ENCODE assay signal across 32 mouse cellular contexts in the genomic region with DNA sequence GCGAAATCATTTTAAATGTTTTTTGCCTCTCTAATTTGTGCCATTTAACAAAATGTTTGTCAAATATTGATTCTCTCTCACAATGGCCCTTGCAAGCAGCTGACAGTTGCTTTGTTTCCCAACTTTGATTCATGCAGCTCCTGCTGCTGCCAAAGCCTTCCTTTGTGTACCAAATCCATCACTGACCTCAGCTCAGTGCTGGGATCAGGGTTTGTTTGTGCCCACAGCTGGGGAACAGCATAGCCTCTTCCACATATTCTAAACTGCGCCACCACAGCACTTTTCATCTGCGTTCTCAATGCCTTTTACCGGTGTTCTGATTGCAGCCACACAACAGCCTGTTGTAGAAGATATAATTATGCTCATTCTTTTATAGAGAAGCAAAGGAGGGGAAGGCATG.
DNase-seq lines count a peak whose midpoint lies in the region; ATAC-seq lines count a peak whose summit lies in the region.
"Had no signal": no experiment of that assay in that cellular context is flagged by ENCODE, and none has a peak within 500 bp of the region (broad histone marks: within the 10 kb centered on the region; RNA-seq: fewer than 3 reads in every experiment).

No protein-coding gene starts in this region.

- peak; percentile 75; the same call in 1 of the 2 replicates for ATAC-seq in midbrain, embryonic 11.5 days (ENCODE audit: low FRiP score)
- no peak for ATAC-seq in midbrain, embryonic 16.5 days
- no peak for ATAC-seq in heart, embryonic 11.5 days (replicated peaks; ENCODE audit: insufficient number of reproducible peaks, low FRiP score, low TSS enrichment)
- ATAC-seq: Patski had no signal

- 26% methylated on average over 4 of the region's 4 CpGs for WGBS in midbrain, embryonic 11.5 days
- 31% methylated on average over 4 of the region's 4 CpGs for WGBS in midbrain, embryonic 16.5 days
- WGBS in heart, embryonic 11.5 days (ENCODE audit: insufficient replicate concordance) = 76% methylated on average over 4 of the region's 4 CpGs

- no peak overlapping the region for H3K4me2 ChIP-seq in midbrain, embryonic 11.5 days
- no peak overlapping the region for H3K4me2 ChIP-seq in midbrain, embryonic 16.5 days (ENCODE audit: low read length)
- no peak overlapping the region for H3K4me2 ChIP-seq in heart, embryonic 11.5 days
- H3K4me2 ChIP-seq: embryonic facial prominence, embryonic 13.5 days; hindbrain, embryonic 15.5 days; liver, embryonic 15.5 days; lung, embryonic 14.5 days; midbrain, embryonic 12.5 days had no signal

- H3K36me3 ChIP-seq in midbrain, embryonic 11.5 days (ENCODE audit: control insufficient read depth, insufficient read depth, low read length) = no peaks in the 10 kb centered on the region
- no peaks in the 10 kb centered on the region for H3K36me3 ChIP-seq in midbrain, embryonic 16.5 days (ENCODE audit: control insufficient read depth, insufficient read depth, low read length)
- no peaks in the 10 kb centered on the region for H3K36me3 ChIP-seq in heart, embryonic 11.5 days (ENCODE audit: control insufficient read depth, insufficient read depth, low read length)
- H3K36me3 ChIP-seq: embryonic facial prominence, embryonic 13.5 days; G1E; heart, embryonic 10.5 days; hindbrain, embryonic 15.5 days; liver, embryonic 15.5 days; midbrain, embryonic 12.5 days had no signal

- no peak overlapping the region for H3K27ac ChIP-seq in midbrain, embryonic 11.5 days (ENCODE audit: low read depth, low read length)
- H3K27ac ChIP-seq in midbrain, embryonic 16.5 days (ENCODE audit: low read length) = no peak overlapping the region
- no peak overlapping the region for H3K27ac ChIP-seq in heart, embryonic 11.5 days (ENCODE audit: low read depth, low read length)
- H3K27ac ChIP-seq: embryonic facial prominence, embryonic 13.5 days; heart, embryonic 10.5 days; hindbrain, embryonic 15.5 days; kidney, postnatal 0 days; liver, embryonic 15.5 days; midbrain, embryonic 12.5 days; stomach, postnatal 0 days had no signal

- DNase-seq in embryo, embryonic 10 days (ENCODE audit: low spot score) = peak; percentile 14
- no peak for DNase-seq in embryo, embryonic 9.5 days (ENCODE audit: extremely low spot score)
- DNase-seq in layer of hippocampus, adult 11-12 months (ENCODE audit: low spot score) = peak; percentile 15
- DNase-seq in layer of hippocampus, adult 9-10 months (ENCODE audit: low spot score) = no peak
- DNase-seq in midbrain, embryonic 11.5 days (ENCODE audit: low spot score, missing footprints) = no peak
- peak; percentile 12 for DNase-seq in mesoderm, embryonic 11.5 days (ENCODE audit: low read depth, low spot score)
- DNase-seq: adrenal gland, postnatal 10 days; cerebellum, adult 18-20 months; cerebellum, postnatal 14 days; gastrocnemius, postnatal 14 days; heart, adult 11 months; heart, postnatal 36 days; kidney, adult 18-20 months; kidney, postnatal 4 days; liver; lung, embryonic 14.5 days; lung, postnatal 14 days; right cerebral cortex, adult 18-20 months; spleen, adult 18-20 months; thymus, adult 2 months; thymus, postnatal 36 days had no signal

- no peak overlapping the region for H3K9ac ChIP-seq in midbrain, embryonic 11.5 days (ENCODE audit: low read length)
- no peak overlapping the region for H3K9ac ChIP-seq in midbrain, embryonic 16.5 days (ENCODE audit: low read depth, low read length)
- H3K9ac ChIP-seq in heart, embryonic 11.5 days (ENCODE audit: low read depth, low read length) = no peak overlapping the region
- H3K9ac ChIP-seq: embryonic facial prominence, embryonic 13.5 days; hindbrain, embryonic 15.5 days; liver, embryonic 15.5 days; lung, embryonic 14.5 days; midbrain, embryonic 12.5 days had no signal

- no peak overlapping the region for H3K4me3 ChIP-seq in midbrain, embryonic 11.5 days (ENCODE audit: low read depth, low read length)
- no peak overlapping the region for H3K4me3 ChIP-seq in midbrain, embryonic 16.5 days (ENCODE audit: low read depth, low read length)
- no peak overlapping the region for H3K4me3 ChIP-seq in heart, embryonic 11.5 days (ENCODE audit: low read depth, low read length)
- H3K4me3 ChIP-seq: embryonic facial prominence, embryonic 13.5 days; heart, embryonic 10.5 days; hindbrain, embryonic 15.5 days; liver, embryonic 15.5 days; midbrain, embryonic 12.5 days had no signal

- no peaks in the 10 kb centered on the region for H3K27me3 ChIP-seq in midbrain, embryonic 11.5 days (ENCODE audit: control insufficient read depth, insufficient read depth, low read length)
- H3K27me3 ChIP-seq in midbrain, embryonic 16.5 days (ENCODE audit: control insufficient read depth, insufficient read depth, low read depth, low read length) = no peaks in the 10 kb centered on the region
- no peaks in the 10 kb centered on the region for H3K27me3 ChIP-seq in heart, embryonic 11.5 days (ENCODE audit: control insufficient read depth, insufficient read depth, low read length)
- H3K27me3 ChIP-seq: embryonic facial prominence, embryonic 13.5 days; hindbrain, embryonic 15.5 days; liver, embryonic 15.5 days; midbrain, embryonic 12.5 days; Patski had no signal

- no peaks in the 10 kb centered on the region for H3K9me3 ChIP-seq in midbrain, embryonic 11.5 days (ENCODE audit: control insufficient read depth, low read length)
- H3K9me3 ChIP-seq in midbrain, embryonic 16.5 days (replicated peaks; ENCODE audit: control insufficient read depth, low read length, poor library complexity, severe bottlenecking) = no peaks in the 10 kb centered on the region
- H3K9me3 ChIP-seq in heart, embryonic 11.5 days (replicated peaks; ENCODE audit: control insufficient read depth, low read length) = no peaks in the 10 kb centered on the region
- H3K9me3 ChIP-seq: embryonic facial prominence, embryonic 13.5 days; G1E; heart, embryonic 10.5 days; hindbrain, embryonic 15.5 days; liver, embryonic 15.5 days; midbrain, embryonic 12.5 days had no signal

- H3K4me1 ChIP-seq in midbrain, embryonic 11.5 days (ENCODE audit: control insufficient read depth, insufficient read depth, low read length) = peaks cover 3% of the 10 kb centered on the region; the same call in 1 of the 2 replicates
- H3K4me1 ChIP-seq in midbrain, embryonic 16.5 days (ENCODE audit: control insufficient read depth, insufficient read depth, low read length) = no peaks in the 10 kb centered on the region
- no peaks in the 10 kb centered on the region for H3K4me1 ChIP-seq in heart, embryonic 11.5 days (ENCODE audit: control insufficient read depth, insufficient read depth, low read length)
- H3K4me1 ChIP-seq: embryonic facial prominence, embryonic 13.5 days; heart, embryonic 10.5 days; hindbrain, embryonic 15.5 days; liver, embryonic 15.5 days; midbrain, embryonic 12.5 days had no signal

Comparison
In these comparisons a context has a peak if more than half of its experiments do, and no peak if none do; other contexts are left out.
1. DNase-seq: peak in embryo, embryonic 10 days (single experiment), layer of hippocampus, adult 11-12 months (single experiment) and mesoderm, embryonic 11.5 days (single experiment); none in embryo, embryonic 9.5 days (single experiment), layer of hippocampus, adult 9-10 months (single experiment) and midbrain, embryonic 11.5 days (single experiment).